Mouse (Mus musculus) stomach, postnatal 0 days (tissue): ENCODE results near the gene Car5b. TPM values are rescaled to one million over a fixed set of nuclear protein-coding genes. Genes with fewer than 3 reads are reported as not detected.

Experiments
- ATAC-seq: fragments of 200-750 bp; cut with Nextera tagmentation; 2 replicates; pipeline ENCODE4 v1.8.0; 2017; ENCODE audit not compliant: low FRiP score, low TSS enrichment
- DNase-seq: peaks from one replicate; pipeline ENCODE4 v3.0.0-alpha.2; 2016; ENCODE audit warnings: low spot score
- H3K27ac ChIP-seq: fragments of 300-500 bp; sonication (generic); replicated peaks from 2 replicates; pipeline ENCODE4 v1.5.1; 2014; ENCODE audit warnings: mild to moderate bottlenecking, control low read depth
- H3K27me3 ChIP-seq: fragments of 300-500 bp; sonication (generic); 2 replicates; pipeline ENCODE4 v1.6.1; 2014; ENCODE audit warnings: low read length; ENCODE audit not compliant: control insufficient read depth, insufficient read depth
- H3K36me3 ChIP-seq: fragments of 300-500 bp; sonication (generic); 2 replicates; pipeline ENCODE4 v1.6.1; 2014; ENCODE audit warnings: low read length, mixed read lengths; ENCODE audit not compliant: control insufficient read depth, insufficient read depth
- H3K4me1 ChIP-seq: fragments of 300-500 bp; sonication (generic); replicated peaks from 2 replicates; pipeline ENCODE4 v1.6.1; 2014; ENCODE audit warnings: antibody characterized with exemption; ENCODE audit not compliant: control insufficient read depth, insufficient read depth
- H3K4me2 ChIP-seq: fragments of 300-500 bp; sonication (generic); replicated peaks from 2 replicates; pipeline ENCODE4 v1.6.1; 2014; ENCODE audit warnings: low read depth, mild to moderate bottlenecking, control low read depth, moderate library complexity
- H3K4me3 ChIP-seq: fragments of 300-500 bp; sonication (generic); 2 replicates; pipeline ENCODE4 v1.5.1; 2014; ENCODE audit warnings: low read depth, low read length, control low read depth
- H3K9ac ChIP-seq: fragments of 300-500 bp; sonication (generic); 2 replicates; pipeline ENCODE4 v1.6.1; 2014; ENCODE audit warnings: mild to moderate bottlenecking, low read length, control low read depth, mixed read lengths
- H3K9me3 ChIP-seq: fragments of 300-500 bp; sonication (generic); 2 replicates; pipeline ENCODE4 v1.6.1; 2016; ENCODE audit warnings: low read length; ENCODE audit not compliant: control insufficient read depth
- CTCF ChIP-seq: IDR thresholded peaks from 2 replicates; pipeline ENCODE4 v1.5.1; 2016; ENCODE audit warnings: antibody characterized with exemption, low read depth, mild to moderate bottlenecking, moderate library complexity
- EP300 ChIP-seq: optimal IDR thresholded peaks from 2 replicates; pipeline ENCODE3; 2016; ENCODE audit warnings: antibody characterized with exemption
- WGBS: fragments of 180-500 bp; shearing (Covaris S2); extraction: QIAGEN DNeasy Blood & Tissue Kit; methylation state at CpG from one replicate; pipeline ENCODE4 v1.1.7; 2014; 5-methylcytosine and 5-hydroxymethylcytosine counted together
- polyA plus RNA-seq: library from polyadenylated mRNA; unstranded; fragments of >200 nt; fragmentation: Nextera tagmentation; extraction: Ambion mirVana; gene quantifications from 2 replicates; pipeline ENCODE4 v1.2.1, GENCODE M21; 2015

Car5b gene
- polyA plus RNA-seq, 1 experiment from 2014 or later: 3.8 TPM

DNA sequence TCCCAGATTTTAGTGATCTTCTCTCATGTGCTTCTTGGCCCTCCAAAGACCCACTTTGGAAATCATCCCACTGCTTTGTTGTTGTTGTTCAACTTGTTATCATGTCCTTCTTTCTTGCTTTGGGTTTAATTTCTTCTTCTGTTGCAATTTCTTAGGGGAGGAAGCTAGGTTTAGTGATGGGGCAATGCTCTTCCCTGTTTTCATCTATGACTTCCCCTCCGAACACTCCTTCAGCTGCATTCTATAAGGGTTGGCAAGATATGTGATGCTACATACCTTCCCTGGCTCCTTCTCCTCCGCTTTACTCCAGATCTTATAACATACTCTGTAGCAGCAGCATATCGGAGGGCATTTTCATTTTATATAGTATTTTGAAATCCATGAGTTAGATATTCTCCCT is 31.0 kb downstream of the Car5b start:
- no peak overlapping the region for H3K27ac ChIP-seq
- no peak overlapping the region for H3K4me2 ChIP-seq
- no peak for DNase-seq
- no peaks in the 10 kb centered on the region for H3K4me1 ChIP-seq
- TF ChIP-seq CTCF (no peak), EP300 (no peak)
- no peak for ATAC-seq
- no peak overlapping the region for H3K4me3 ChIP-seq
- no peaks in the 10 kb centered on the region for H3K9me3 ChIP-seq
- no peaks in the 10 kb centered on the region for H3K27me3 ChIP-seq
- WGBS: 77% methylated on average over 3 of the region's 3 CpGs
- no peaks in the 10 kb centered on the region for H3K36me3 ChIP-seq
- H3K9ac ChIP-seq: no peak overlapping the region

DNA sequence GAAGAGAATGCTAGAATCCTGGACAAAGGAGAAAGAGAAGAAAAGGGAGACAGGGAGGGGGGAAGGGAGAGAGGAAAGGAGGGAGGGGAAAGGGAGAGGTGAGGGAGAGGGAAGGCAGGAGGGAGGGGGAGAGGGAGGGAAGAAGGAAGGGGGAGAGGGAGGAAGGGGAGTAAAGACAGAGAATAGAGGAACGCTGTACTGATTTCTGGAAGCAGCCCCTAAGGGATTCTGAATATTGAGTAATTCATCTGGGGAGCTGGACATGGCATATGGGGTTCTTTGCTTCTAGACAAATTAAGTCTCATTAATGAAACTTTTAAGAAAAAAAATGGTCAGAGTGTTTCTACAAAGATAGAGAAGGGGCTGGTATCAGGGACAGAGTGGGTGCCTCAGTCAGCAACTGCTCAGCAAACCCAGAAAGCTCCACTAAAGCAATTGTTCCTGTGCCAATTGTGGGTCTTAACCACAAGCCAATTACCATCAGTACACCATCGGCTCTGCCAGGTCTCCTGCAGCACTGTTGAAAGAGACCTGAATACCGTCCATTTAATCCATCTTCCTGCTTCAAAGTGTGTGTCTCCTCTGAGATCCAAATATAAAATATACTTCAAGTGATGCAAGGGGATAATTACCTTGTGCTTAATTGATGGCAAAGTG is 40.0 kb downstream of the Car5b start:
- H3K4me2 ChIP-seq: no peak overlapping the region
- H3K27ac ChIP-seq: no peak overlapping the region

DNA sequence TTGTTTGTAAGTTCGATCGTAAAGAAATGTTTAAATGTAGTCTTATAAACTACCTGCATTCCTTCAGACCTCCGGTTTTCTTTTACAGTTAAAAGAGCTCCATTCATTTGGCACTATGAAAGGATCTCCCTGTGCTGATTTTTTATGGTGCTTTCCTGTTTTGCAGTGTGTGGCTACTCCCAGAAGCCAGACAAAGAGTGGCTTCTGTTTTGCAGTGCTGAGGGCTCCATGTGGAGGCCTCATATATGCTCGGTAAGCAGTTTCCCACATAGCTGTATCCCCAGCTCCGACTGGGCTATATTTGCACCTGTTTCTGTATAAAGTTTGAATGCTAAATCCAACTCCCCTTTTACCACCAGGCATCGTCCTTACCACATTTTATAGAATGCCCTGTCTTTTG is 45.7 kb downstream of the Car5b start:
- Histone ChIP-seq H3K27me3 (no peaks in the 10 kb centered on the region), H3K4me1 (no peaks in the 10 kb centered on the region), H3K9me3 (no peaks in the 10 kb centered on the region), H3K9ac (no peak overlapping the region), H3K36me3 (no peaks in the 10 kb centered on the region), H3K4me3 (no peak overlapping the region), H3K27ac (no peak overlapping the region), H3K4me2 (no peak overlapping the region)
- 66% methylated on average over 6 of the region's 6 CpGs for WGBS
- ATAC-seq (no peak), DNase-seq (no peak)
- no peak for TF ChIP-seq EP300
- TF ChIP-seq CTCF: no peak

More for the DNA sequence above, 40.0 kb downstream of the Car5b start:
- no peak for ATAC-seq
- Histone ChIP-seq H3K4me3 (no peak overlapping the region), H3K4me1 (no peaks in the 10 kb centered on the region), H3K9me3 (no peaks in the 10 kb centered on the region), H3K9ac (no peak overlapping the region), H3K36me3 (no peaks in the 10 kb centered on the region), H3K27me3 (no peaks in the 10 kb centered on the region)
- TF ChIP-seq CTCF (no peak), EP300 (no peak)
- DNase-seq: no peak
- 62% methylated on average over 3 of the region's 3 CpGs for WGBS

DNA sequence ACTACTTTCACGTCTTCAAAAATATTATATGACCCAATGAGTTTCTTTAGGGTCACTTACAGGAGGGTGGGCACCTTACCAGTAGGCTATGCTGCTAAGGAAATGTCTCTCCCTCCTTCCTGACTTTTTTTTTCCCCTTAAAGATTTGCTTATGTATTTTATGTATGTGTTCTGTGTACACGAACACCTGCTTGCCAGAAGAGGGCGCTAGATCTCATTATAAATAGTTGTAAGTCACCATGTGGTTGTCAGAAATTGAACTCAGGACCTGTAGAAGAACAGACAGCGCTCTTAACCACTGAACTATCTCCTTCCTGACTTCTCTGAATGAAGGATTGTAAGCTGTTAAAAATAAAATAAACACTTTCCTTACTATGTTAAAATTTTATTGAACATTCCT is 46.3 kb downstream of the Car5b start:
- WGBS: 46% methylated on average over 4 of the region's 4 CpGs
- no peaks in the 10 kb centered on the region for H3K27me3 ChIP-seq
- H3K36me3 ChIP-seq: no peaks in the 10 kb centered on the region
- ATAC-seq (no peak), DNase-seq (no peak)
- H3K4me1 ChIP-seq: no peaks in the 10 kb centered on the region
- no peak overlapping the region for H3K9ac ChIP-seq
- H3K4me3 ChIP-seq: no peak overlapping the region
- no peak overlapping the region for H3K4me2 ChIP-seq
- TF ChIP-seq CTCF (no peak; the same call in 1 of the 2 replicates), EP300 (no peak)
- H3K27ac ChIP-seq: no peak overlapping the region
- no peaks in the 10 kb centered on the region for H3K9me3 ChIP-seq

DNA sequence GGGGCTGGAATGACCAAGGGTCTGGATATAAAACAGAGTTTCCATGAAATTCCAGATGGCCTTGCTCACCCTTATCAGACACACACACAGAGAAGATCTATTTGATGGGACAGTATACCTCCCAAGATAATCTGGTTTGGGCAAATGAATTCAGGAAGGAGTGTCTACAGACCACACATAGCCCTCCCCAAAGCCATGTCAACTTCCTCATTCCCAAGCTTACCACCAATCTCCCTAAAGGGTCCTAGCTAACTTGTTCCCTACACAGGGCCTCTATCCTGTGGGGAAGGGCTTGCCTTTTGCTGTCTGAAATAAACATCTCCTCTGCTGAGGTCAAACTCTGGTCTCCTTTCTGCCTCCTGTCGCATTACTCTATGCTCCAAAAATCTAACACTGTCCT is 46.7 kb downstream of the Car5b start:
- 95% methylated on average over 1 of the region's 1 CpGs for WGBS
- no peaks in the 10 kb centered on the region for H3K9me3 ChIP-seq
- no peak overlapping the region for H3K4me3 ChIP-seq
- no peak overlapping the region for H3K4me2 ChIP-seq
- TF ChIP-seq EP300 (no peak), CTCF (no peak)
- ATAC-seq (no peak), DNase-seq (no peak)
- no peaks in the 10 kb centered on the region for H3K36me3 ChIP-seq
- no peaks in the 10 kb centered on the region for H3K4me1 ChIP-seq
- H3K27ac ChIP-seq: no peak overlapping the region
- H3K9ac ChIP-seq: no peak overlapping the region
- no peaks in the 10 kb centered on the region for H3K27me3 ChIP-seq

DNA sequence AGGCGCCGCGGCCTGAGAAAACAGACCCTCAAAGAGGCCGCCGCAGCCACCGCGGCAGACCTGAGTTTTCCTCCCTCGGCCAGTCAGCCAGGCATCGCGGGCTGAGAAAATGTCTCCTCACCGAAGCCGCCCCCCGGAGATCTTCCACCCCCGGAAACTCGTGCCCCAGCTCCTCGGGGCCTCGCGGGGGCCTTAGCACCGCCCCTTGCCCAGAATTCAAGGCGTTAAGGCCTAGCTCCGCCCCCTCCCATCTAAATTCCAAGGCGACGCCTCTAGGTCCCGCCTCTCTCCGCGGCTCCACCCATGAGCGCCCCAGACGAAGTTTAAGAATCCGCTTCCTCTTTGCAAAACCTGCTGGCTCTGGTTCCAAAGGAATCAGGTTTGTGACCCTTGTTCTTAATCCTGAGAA is 69.3 kb downstream of the Car5b start, which contains the start of gene Zrsr2:
TSS of gene Zrsr2 (minus strand) at position 195 of the 409 bp plus-strand sequence.
- ATAC-seq (peak; percentile 96), DNase-seq (peak; percentile 89)
- Histone ChIP-seq H3K36me3 (no peaks in the 10 kb centered on the region; the same call in 1 of the 2 replicates), H3K27me3 (no peaks in the 10 kb centered on the region), H3K9me3 (no peaks in the 10 kb centered on the region), H3K9ac (peak within 1 kb of the TSS; percentile 78), H3K27ac (peak within 1 kb of the TSS; percentile 97), H3K4me2 (peak within 1 kb of the TSS; percentile 51), H3K4me1 (no peaks in the 10 kb centered on the region), H3K4me3 (peak within 1 kb of the TSS; percentile 63)
- WGBS: 6% methylated on average over 21 of the region's 29 CpGs
- TF ChIP-seq CTCF (no peak), EP300 (peak; percentile 55)
